Mouse (Mus musculus) hindbrain, embryonic 10.5 days (tissue): ENCODE measurements around the gene Olfr1352. TPM values are rescaled to one million over a fixed set of nuclear protein-coding genes. Genes with fewer than 3 reads are reported as not detected.
"Not testable (repeated sequence)": the region's sequence is repeated elsewhere in the genome, so short reads cannot be mapped to it uniquely, and the experiment has no call there.

Experiments used
- DNase-seq: peaks from one replicate; pipeline ENCODE4 v3.0.0-alpha.2; 2017; ENCODE audit warnings: low spot score
- H3K27ac ChIP-seq: fragments of 300-500 bp; sonication (generic); 2 replicates; pipeline ENCODE4 v1.5.1; 2016; ENCODE audit warnings: mild to moderate bottlenecking, moderate library complexity
- H3K27me3 ChIP-seq: fragments of 300-500 bp; sonication (generic); 2 replicates; pipeline ENCODE4 v1.6.1; 2016; ENCODE audit warnings: mild to moderate bottlenecking; ENCODE audit not compliant: poor library complexity, insufficient read depth, severe bottlenecking
- H3K36me3 ChIP-seq: fragments of 300-500 bp; sonication (generic); 2 replicates; pipeline ENCODE4 v1.6.1; 2016; ENCODE audit warnings: mild to moderate bottlenecking, moderate library complexity
- H3K4me1 ChIP-seq: fragments of 300-500 bp; sonication (generic); replicated peaks from 2 replicates; pipeline ENCODE4 v1.6.1; 2016; ENCODE audit warnings: mild to moderate bottlenecking
- H3K4me3 ChIP-seq: fragments of 300-500 bp; sonication (generic); 2 replicates; pipeline ENCODE4 v1.5.1; 2016; ENCODE audit warnings: mild to moderate bottlenecking, moderate library complexity
- H3K9me3 ChIP-seq: fragments of 300-500 bp; sonication (generic); 2 replicates; pipeline ENCODE4 v1.6.1; 2016; ENCODE audit warnings: mild to moderate bottlenecking, moderate library complexity
- WGBS: fragments of 180-500 bp; shearing (Covaris S2); methylation state at CpG from one replicate; pipeline ENCODE4 v1.1.7; 2016; 5-methylcytosine and 5-hydroxymethylcytosine counted together
- polyA plus RNA-seq: library from polyadenylated mRNA; unstranded; fragments of >200 nt; fragmentation: Nextera tagmentation; extraction: Ambion mirVana; gene quantifications from 2 replicates; pipeline ENCODE4 v1.2.1, GENCODE M21; 2016

Gene Olfr1352
- polyA plus RNA-seq = not detected in 2 replicates

GRCm38 (mm10) chr10:78980750-78981149, at the start of gene Olfr1352:
Olfr1352 (plus strand) TSS chr10:78981050.
- Histone ChIP-seq H3K27me3 (no peaks in the 10 kb centered on the region), H3K9me3 (no peaks in the 10 kb centered on the region), H3K36me3 (no peaks in the 10 kb centered on the region), H3K4me3 (no peak within 1 kb of the TSS), H3K27ac (no peak within 1 kb of the TSS), H3K4me1 (no peaks in the 10 kb centered on the region)
- no peak for DNase-seq

DNA sequence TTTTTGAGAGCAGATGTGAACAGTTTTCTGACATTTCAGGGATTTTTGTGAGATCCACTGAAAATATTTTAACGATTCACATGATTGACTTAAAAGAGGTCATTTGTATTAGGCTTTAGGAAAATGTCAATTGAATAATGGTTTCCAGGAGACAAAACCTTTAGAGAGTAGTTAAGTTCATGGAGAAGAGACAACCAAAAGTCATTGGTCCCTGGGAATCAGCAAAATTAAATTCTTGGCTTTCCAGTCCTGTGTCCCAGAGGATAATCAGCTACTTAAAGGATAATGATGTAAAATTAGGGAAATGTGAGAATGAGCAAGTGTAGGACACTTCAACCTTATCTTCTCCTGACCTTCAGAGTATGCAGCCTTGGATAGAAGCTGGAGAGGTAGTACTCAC, 30.5 kb upstream of the Olfr1352 start, which contains the start of gene Olfr8:
Gene Olfr8 (plus strand): TSS at position 301 of the 400 bp plus-strand sequence.
- H3K4me3 ChIP-seq, H3K27me3 ChIP-seq, H3K4me1 ChIP-seq, H3K27ac ChIP-seq, DNase-seq, H3K36me3 ChIP-seq, H3K9me3 ChIP-seq: not testable (repeated sequence)
- 93% methylated on average over 1 of the region's 1 CpGs for WGBS

DNA sequence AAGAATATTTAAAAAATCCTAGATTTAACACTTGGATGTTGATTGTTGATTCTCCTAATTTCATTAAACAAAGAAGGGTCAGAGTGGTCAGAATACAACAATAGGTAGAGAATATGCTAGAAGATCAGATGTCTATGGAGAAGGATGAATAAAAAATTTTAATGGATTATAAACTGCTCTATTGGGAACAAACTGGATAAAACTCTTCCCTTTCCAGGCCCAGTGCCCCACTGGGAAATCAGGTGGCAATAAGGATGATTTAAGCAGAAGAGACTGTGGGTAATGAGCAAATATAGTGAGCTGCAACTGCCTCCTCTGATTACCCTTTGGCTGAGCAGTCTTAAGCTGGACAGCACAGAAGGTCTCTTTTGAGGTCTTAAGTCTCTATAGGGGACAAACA, 17.8 kb upstream of the Olfr1352 start, which contains the start of gene Olfr1353:
Gene Olfr1353 (plus strand): TSS at position 301 of the 400 bp plus-strand sequence.
- H3K9me3 ChIP-seq, H3K27me3 ChIP-seq, H3K36me3 ChIP-seq, H3K4me3 ChIP-seq, H3K27ac ChIP-seq, H3K4me1 ChIP-seq, DNase-seq: not testable (repeated sequence)

DNA sequence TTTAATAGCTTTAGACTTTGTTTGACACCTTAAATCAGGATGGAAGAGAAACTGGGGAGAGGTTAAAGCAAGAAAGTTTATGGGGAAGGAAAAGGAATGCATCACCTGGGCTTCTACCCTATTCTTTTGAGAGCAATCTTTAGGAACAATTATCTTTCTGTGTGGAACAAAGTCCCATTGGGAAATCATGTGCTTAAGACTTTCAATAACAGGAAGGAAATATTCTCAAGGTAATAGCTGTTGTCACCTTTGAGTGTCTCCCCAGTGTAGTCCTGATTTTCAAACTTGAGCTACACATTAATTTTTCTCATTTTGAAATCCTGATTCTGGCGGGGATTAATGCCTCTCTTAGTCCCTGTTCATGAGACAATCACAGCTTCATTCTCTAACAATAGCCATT, 31.3 kb downstream of the Olfr1352 start, which contains the start of gene Olfr1351:
Gene Olfr1351 (plus strand): TSS at position 301 of the 400 bp plus-strand sequence.
- no peak within 1 kb of the TSS for H3K27ac ChIP-seq
- DNase-seq = no peak
- no peak within 1 kb of the TSS for H3K4me3 ChIP-seq
- 72% methylated on average over 1 of the region's 1 CpGs for WGBS
- H3K36me3 ChIP-seq = no peaks in the 10 kb centered on the region
- H3K27me3 ChIP-seq = no peaks in the 10 kb centered on the region
- no peaks in the 10 kb centered on the region for H3K4me1 ChIP-seq
- peaks cover 5% of the 10 kb centered on the region; the same call in 1 of the 2 replicates for H3K9me3 ChIP-seq

- Histone ChIP-seq H3K4me1 (no peaks in the 10 kb centered on the region), H3K4me3 (no peak within 1 kb of the TSS), H3K9me3 (0 out of 2 replicates have a peak, but pooled peaks cover 8% of the 10 kb centered on the region), H3K27me3 (no peaks in the 10 kb centered on the region), H3K27ac (no peak within 1 kb of the TSS), H3K36me3 (no peaks in the 10 kb centered on the region)
- no peak for DNase-seq
Observed at GRCm38 (mm10) chr10:79028441-79028840, 47.6 kb downstream of the Olfr1352 start, which contains the start of gene Olfr57. Olfr57 (plus strand) TSS chr10:79028741.

Other genes with a start within 250 kb of the Olfr1352 start
- 0.09 and 0.19 TPM in 2 replicates for gene Ccdc105, start 228.0 kb upstream of the Olfr1352 start, polyA plus RNA-seq
- 1.1 and 1.6 TPM in 2 replicates for gene Slc1a6, start 200.6 kb upstream of the Olfr1352 start, polyA plus RNA-seq
- gene Olfr1356, start 128.9 kb upstream of the Olfr1352 start, polyA plus RNA-seq = not detected in 2 replicates
- not detected in 2 replicates for gene Olfr1355, start 105.5 kb upstream of the Olfr1352 start, polyA plus RNA-seq
- not detected in 2 replicates for gene Olfr1354, start 67.9 kb upstream of the Olfr1352 start, polyA plus RNA-seq
- gene Olfr8, start 30.4 kb upstream of the Olfr1352 start, polyA plus RNA-seq = not detected in 2 replicates
- not detected in 2 replicates for gene Olfr1353, start 17.7 kb upstream of the Olfr1352 start, polyA plus RNA-seq
- gene Olfr1351, start 31.4 kb downstream of the Olfr1352 start, polyA plus RNA-seq = not detected in 2 replicates
- gene Olfr57, start 47.7 kb downstream of the Olfr1352 start, polyA plus RNA-seq = 0.15 TPM in 1 of 2 replicates, not detected in the other
- 31.4 and 32.0 TPM in 2 replicates for gene 2610008E11Rik, start 116.5 kb downstream of the Olfr1352 start, polyA plus RNA-seq
- gene Vmn2r80, start 167.7 kb downstream of the Olfr1352 start, polyA plus RNA-seq = not detected in 2 replicates